14 mouse cellular contexts compared by ENCODE assay signal in the genomic region with DNA sequence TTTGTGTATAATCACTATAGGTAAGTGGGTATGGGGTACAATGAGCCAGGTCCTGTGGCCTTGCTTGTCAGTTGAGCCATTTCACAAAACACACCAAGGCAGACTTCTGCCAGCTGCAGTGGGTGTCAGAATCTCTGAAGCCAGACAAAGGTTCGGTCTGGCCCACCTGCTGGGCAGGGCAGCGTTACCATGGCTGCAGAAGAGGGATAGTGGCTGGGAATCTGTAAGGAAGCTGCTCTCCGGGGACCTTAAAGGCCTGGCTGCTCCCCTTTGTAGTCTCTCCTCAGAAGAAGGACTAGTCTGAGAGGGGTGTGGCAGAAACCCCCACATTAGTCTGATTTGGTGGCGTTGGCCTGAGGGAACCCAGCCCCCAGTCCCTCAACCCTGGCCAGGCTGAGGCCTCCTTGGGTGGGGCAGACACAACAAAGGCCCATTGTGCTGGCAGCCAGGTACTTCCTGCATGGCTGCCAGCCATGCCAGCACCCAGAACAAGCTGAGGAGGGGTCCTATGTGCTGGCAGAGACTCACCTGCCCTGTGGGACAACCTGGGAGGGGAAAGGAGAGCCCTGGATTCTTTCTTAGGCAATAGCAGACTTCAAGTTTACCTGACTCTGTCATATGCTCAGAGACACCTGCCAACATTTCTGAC. TPM values are rescaled to one million over a fixed set of nuclear protein-coding genes. Genes with fewer than 3 reads are reported as not detected.
DNase-seq lines count a peak whose midpoint lies in the region; ATAC-seq and TF ChIP-seq lines count a peak whose summit lies in the region.
"Had no signal": no experiment of that assay in that cellular context is flagged by ENCODE, and none has a peak within 500 bp of the region (broad histone marks: within the 10 kb centered on the region; RNA-seq: fewer than 3 reads in every experiment).

No protein-coding gene starts in this region.

- no peak overlapping the region for H3K9ac ChIP-seq in kidney, postnatal 0 days (ENCODE audit: low read depth, low read length)
- no peak overlapping the region for H3K9ac ChIP-seq in intestine, embryonic 14.5 days (ENCODE audit: low read length)

- TF ChIP-seq CTCF in kidney, postnatal 0 days (IDR thresholded peaks at IDR 0.05; ENCODE audit: low read depth): no peak

- H3K4me2 ChIP-seq in kidney, postnatal 0 days (ENCODE audit: low read length): no peak overlapping the region
- no peak overlapping the region for H3K4me2 ChIP-seq in intestine, embryonic 14.5 days (ENCODE audit: low read length)
- H3K4me2 ChIP-seq: liver, embryonic 11.5 days had no signal

- ATAC-seq in kidney, postnatal 0 days (replicated peaks; ENCODE audit: low FRiP score, low read depth): no peak
- no peak for ATAC-seq in intestine, embryonic 14.5 days (replicated peaks; ENCODE audit: low FRiP score, low TSS enrichment, low read depth)

- DNase-seq in kidney, postnatal 0 days (ENCODE audit: low spot score): no peak
- no peak for DNase-seq in kidney, adult 8-10 months
- DNase-seq in ZHBTc4 (ENCODE audit: low read depth, low spot score): peak; percentile 76
- DNase-seq in intestine, embryonic 14.5 days (ENCODE audit: low spot score): peak; percentile 62
- peak; percentile 35 for DNase-seq in naive thymus-derived CD4-positive, alpha-beta T cell, adult 2 months (ENCODE audit: low read depth)
- no peak for DNase-seq in adrenal gland, postnatal 14 days
- no peak for DNase-seq in left cerebral cortex, postnatal 25 days (ENCODE audit: low spot score in 2 of 2)
- DNase-seq in cerebellum, adult 9-11 months: no peak
- DNase-seq: cerebellum, adult 11 months; layer of hippocampus, adult 9-11 months; right cerebral cortex, postnatal 14 days had no signal

- no peaks in the 10 kb centered on the region for H3K36me3 ChIP-seq in kidney, postnatal 0 days (ENCODE audit: insufficient read depth, low read length)
- no peaks in the 10 kb centered on the region for H3K36me3 ChIP-seq in intestine, embryonic 14.5 days (ENCODE audit: control insufficient read depth, insufficient read depth, low read length)

- intact Hi-C loops in left cerebral cortex, postnatal 25 days (cut with DNase I): no loop called here

- no peaks in the 10 kb centered on the region for H3K27me3 ChIP-seq in kidney, postnatal 0 days (ENCODE audit: insufficient read depth, low read length)
- H3K27me3 ChIP-seq in intestine, embryonic 14.5 days (replicated peaks; ENCODE audit: control insufficient read depth, insufficient read depth, low read length): no peaks in the 10 kb centered on the region
- H3K27me3 ChIP-seq: CH12.LX had no signal

- no peaks in the 10 kb centered on the region for H3K9me3 ChIP-seq in kidney, postnatal 0 days (replicated peaks; ENCODE audit: low read length)
- no peaks in the 10 kb centered on the region for H3K9me3 ChIP-seq in intestine, embryonic 14.5 days (ENCODE audit: control insufficient read depth, low read length)

- WGBS in kidney, postnatal 0 days: 23% methylated on average over 4 of the region's 4 CpGs
- WGBS in intestine, embryonic 14.5 days: 16% methylated on average over 4 of the region's 4 CpGs

- no peak overlapping the region for H3K4me3 ChIP-seq in kidney, postnatal 0 days (replicated peaks; ENCODE audit: low read depth, low read length)
- no peak overlapping the region for H3K4me3 ChIP-seq in intestine, embryonic 14.5 days (ENCODE audit: low read depth, low read length)

- H3K4me1 ChIP-seq in kidney, postnatal 0 days (replicated peaks; ENCODE audit: insufficient read depth, low read length): 0 out of 2 replicates have a peak, but pooled peaks cover 3% of the 10 kb centered on the region
- peaks cover 7% of the 10 kb centered on the region; the same call in 1 of the 2 replicates for H3K4me1 ChIP-seq in intestine, embryonic 14.5 days (replicated peaks; ENCODE audit: control insufficient read depth, insufficient read depth, low read length)

- 0 out of 2 replicates have a peak overlapping the region, but pooled peaks have one; percentile 31 for H3K27ac ChIP-seq in kidney, postnatal 0 days
- H3K27ac ChIP-seq in intestine, embryonic 14.5 days (ENCODE audit: low read depth): peak overlapping the region; percentile 58

RNA-seq across cellular contexts. Expression of a gene that starts 4.8 kb away (rescaled TPM):
- polyA plus RNA-seq in kidney, postnatal 0 days (2015; fragmentation: Nextera tagmentation; extraction: Ambion mirVana): 5.6 and 6.0 TPM in 2 replicates
- 2.7 and 3.5 TPM in 2 replicates for polyA plus RNA-seq in intestine, embryonic 14.5 days (2014; fragmentation: Nextera tagmentation; extraction: Ambion mirVana)
- 0.70 TPM in 1 of 2 replicates, not detected in the other for total RNA-seq in adrenal gland, postnatal 14 days (2021)
- not detected for total RNA-seq in left cerebral cortex, postnatal 25 days (2021)
- total RNA-seq: granulocyte monocyte progenitor cell, adult 5-6 weeks had no signal

RNA-seq across cellular contexts. Expression of a gene that starts 38.0 kb away (rescaled TPM):
- 1.3 TPM in 2 replicates for polyA plus RNA-seq in kidney, postnatal 0 days (2015; fragmentation: Nextera tagmentation; extraction: Ambion mirVana)
- 1.6 and 2.0 TPM in 2 replicates for polyA plus RNA-seq in intestine, embryonic 14.5 days (2014; fragmentation: Nextera tagmentation; extraction: Ambion mirVana)
- total RNA-seq in adrenal gland, postnatal 14 days (2021): 2.4 TPM in 1 of 2 replicates, not detected in the other
- not detected for total RNA-seq in left cerebral cortex, postnatal 25 days (2021)

RNA-seq across cellular contexts. Expression of a gene that starts 45.8 kb away (rescaled TPM):
- 11.8 and 15.3 TPM in 2 replicates for polyA plus RNA-seq in kidney, postnatal 0 days (2015; fragmentation: Nextera tagmentation; extraction: Ambion mirVana)
- polyA plus RNA-seq in intestine, embryonic 14.5 days (2014; fragmentation: Nextera tagmentation; extraction: Ambion mirVana): 34.5 and 38.8 TPM in 2 replicates
- 10.4 and 12.7 TPM in 2 replicates for total RNA-seq in adrenal gland, postnatal 14 days (2021)
- 10 to 100 TPM; 28.6 to 29.4 TPM for total RNA-seq in left cerebral cortex, postnatal 25 days (2021)

RNA-seq across cellular contexts. Expression of a gene that starts 50.3 kb away (rescaled TPM):
- polyA plus RNA-seq in kidney, postnatal 0 days (2015; fragmentation: Nextera tagmentation; extraction: Ambion mirVana): 0.70 and 0.88 TPM in 2 replicates
- 0.50 and 0.56 TPM in 2 replicates for polyA plus RNA-seq in intestine, embryonic 14.5 days (2014; fragmentation: Nextera tagmentation; extraction: Ambion mirVana)
- 0.56 and 3.4 TPM in 2 replicates for total RNA-seq in adrenal gland, postnatal 14 days (2021)
- total RNA-seq in left cerebral cortex, postnatal 25 days (2021): 1 to 10 TPM; 2.0 to 2.1 TPM

Comparison
In these comparisons a context has a peak if more than half of its experiments do, and no peak if none do; other contexts are left out.
1. DNase-seq: peak in ZHBTc4 (single experiment), intestine, embryonic 14.5 days (single experiment) and naive thymus-derived CD4-positive, alpha-beta T cell, adult 2 months (single experiment); none in kidney, postnatal 0 days (single experiment), kidney, adult 8-10 months (0 of 2), adrenal gland, postnatal 14 days (single experiment), left cerebral cortex, postnatal 25 days (0 of 2) and cerebellum, adult 9-11 months (single experiment).